Mouse (Mus musculus): ENCODE data around the gene Amigo2. TPM values are rescaled to one million over a fixed set of nuclear protein-coding genes. Genes with fewer than 3 reads are reported as not detected.
A peak's percentile ranks its signal among the peaks of the same experiment; 100 is the strongest.

Amigo2 gene
- 6.5 and 7.6 TPM in 2 replicates for polyA plus RNA-seq (2015; fragmentation: Nextera tagmentation; extraction: Ambion mirVana)

DNA sequence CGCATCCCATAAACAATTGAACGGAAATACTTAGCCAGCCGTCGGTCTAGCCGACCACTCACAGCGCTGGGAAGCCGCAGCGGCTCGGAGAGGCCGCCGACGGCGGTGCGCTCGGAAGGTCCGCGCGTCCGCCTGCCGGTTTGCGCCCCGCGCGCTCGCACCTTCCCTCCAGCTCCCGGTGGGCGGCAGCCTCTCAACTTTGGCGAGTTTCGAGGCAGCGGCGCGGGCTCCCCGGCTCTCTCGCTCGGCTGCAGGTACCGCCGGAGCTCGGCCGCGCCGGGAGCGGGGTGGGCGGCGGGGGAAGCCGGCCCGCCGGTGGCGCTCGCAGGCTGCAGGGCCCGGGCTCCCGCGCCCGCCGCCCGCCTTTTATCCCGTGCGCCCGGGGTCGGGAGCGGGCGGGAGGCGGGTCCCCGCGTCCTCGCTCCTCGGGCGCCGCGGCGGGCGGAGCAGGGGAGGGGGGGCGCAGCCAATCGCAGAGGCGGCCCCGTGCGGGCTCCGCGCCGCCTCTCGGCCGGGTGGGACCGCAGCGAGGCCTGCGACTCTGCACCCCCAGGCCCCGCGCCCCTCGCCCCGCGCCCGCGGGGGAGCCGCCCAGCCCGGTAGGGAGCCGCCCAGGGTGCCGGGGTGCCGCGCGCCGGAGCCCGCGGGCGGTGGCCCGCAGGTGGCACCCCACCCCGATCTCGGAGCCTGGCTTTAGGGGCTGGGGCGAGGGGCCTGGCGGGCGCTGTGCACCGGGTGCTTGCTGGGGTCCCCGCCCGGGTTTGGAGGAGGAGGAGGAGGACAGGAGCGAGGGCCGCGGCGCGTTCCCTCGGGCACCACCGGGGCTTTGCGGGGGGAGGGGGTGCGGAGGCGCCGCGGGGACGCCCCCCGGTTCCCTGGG, at the start of gene Amigo2, which contains the start of gene Pced1b:
TSS of gene Amigo2 (minus strand) at position 377 of the 880 bp plus-strand sequence.
TSS of gene Pced1b (plus strand) at position 197 of the 880 bp plus-strand sequence.
- under 1% methylated on average over 94 of the region's 125 CpGs for WGBS
- Histone ChIP-seq H3K27ac (replicated peaks) (peak within 1 kb of the TSS; percentile 86), H3K36me3 (no peaks in the 10 kb centered on the region), H3K27me3 (replicated peaks) (peaks cover 13% of the 10 kb centered on the region), H3K4me1 (peaks cover 29% of the 10 kb centered on the region), H3K9ac (replicated peaks) (peak within 1 kb of the TSS; percentile 89), H3K9me3 (replicated peaks) (no peaks in the 10 kb centered on the region), H3K4me3 (replicated peaks) (peak within 1 kb of the TSS; percentile 75), H3K4me2 (peak within 1 kb of the TSS; percentile 81)
- peak; percentile 95 for ATAC-seq (ENCODE audit: low FRiP score)

DNA sequence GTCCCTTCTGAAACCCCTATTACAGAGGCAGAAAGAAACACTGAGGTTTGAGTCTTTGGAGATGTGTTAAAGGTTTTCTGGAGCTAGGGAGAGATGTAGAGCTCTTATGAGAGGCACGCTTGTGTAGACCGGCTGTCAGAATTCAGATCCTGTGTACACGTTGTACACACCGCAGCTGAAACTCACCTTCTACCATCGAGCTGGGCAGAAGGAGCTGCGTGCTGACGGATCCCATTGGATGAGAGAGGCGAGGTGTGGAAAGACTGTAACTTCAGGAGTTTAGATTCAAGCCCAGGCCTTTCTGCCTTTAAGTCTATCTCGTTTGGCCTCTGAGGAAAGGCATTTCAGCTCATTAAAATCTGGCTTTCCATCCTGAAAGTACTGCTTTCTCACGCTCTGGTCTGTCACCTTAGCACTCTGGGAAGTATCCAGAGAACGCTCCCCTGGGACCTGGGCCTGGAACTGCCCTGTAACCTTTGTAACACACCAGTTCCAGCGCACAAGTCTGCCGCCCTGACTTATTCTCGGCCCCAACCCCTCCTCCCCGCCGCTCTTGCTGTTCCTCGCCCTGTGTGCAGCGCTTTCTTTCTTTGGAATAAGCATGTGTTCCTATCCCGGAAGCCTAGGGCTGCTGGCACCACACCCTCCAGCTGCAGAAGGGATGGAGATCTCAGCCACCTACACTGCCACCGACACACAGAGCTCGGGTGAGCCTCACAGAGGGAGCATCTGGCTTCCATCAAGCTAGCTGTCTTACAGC, 44.4 kb upstream of the Amigo2 start:
- Histone ChIP-seq H3K36me3 (no peaks in the 10 kb centered on the region), H3K4me2 (no peak overlapping the region), H3K9me3 (replicated peaks) (no peaks in the 10 kb centered on the region), H3K27ac (replicated peaks) (no peak overlapping the region), H3K9ac (replicated peaks) (no peak overlapping the region), H3K4me1 (no peaks in the 10 kb centered on the region), H3K4me3 (replicated peaks) (no peak overlapping the region), H3K27me3 (replicated peaks) (no peaks in the 10 kb centered on the region)
- 85% methylated on average over 21 of the region's 21 CpGs for WGBS
- no peak for ATAC-seq (ENCODE audit: low FRiP score)

DNA sequence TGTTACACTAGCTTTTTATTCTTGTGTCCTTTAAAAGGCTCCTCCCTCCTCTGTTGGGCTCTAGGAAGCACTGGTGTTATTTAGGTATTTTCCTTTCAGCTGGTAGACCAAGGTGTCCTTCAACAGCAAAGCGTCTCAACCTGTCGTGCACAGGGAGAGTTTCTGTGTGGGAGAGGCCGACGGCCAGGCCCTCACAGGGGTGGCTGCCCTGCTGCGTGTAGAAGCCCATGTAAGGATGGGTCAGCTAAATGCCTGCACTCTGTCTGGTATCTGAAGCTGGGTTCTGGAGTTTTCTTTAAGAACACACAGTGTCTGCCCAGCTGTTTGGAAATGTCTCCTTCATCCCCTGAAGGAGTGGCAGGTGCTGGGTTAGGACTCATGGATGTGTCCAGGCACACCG, 43.3 kb upstream of the Amigo2 start:
- Histone ChIP-seq H3K4me2 (no peak overlapping the region), H3K9ac (replicated peaks) (no peak overlapping the region), H3K4me3 (replicated peaks) (no peak overlapping the region), H3K27me3 (replicated peaks) (no peaks in the 10 kb centered on the region), H3K9me3 (replicated peaks) (no peaks in the 10 kb centered on the region), H3K27ac (replicated peaks) (no peak overlapping the region), H3K4me1 (no peaks in the 10 kb centered on the region), H3K36me3 (no peaks in the 10 kb centered on the region)
- ATAC-seq (ENCODE audit: low FRiP score): no peak
- WGBS: 93% methylated on average over 6 of the region's 6 CpGs

DNA sequence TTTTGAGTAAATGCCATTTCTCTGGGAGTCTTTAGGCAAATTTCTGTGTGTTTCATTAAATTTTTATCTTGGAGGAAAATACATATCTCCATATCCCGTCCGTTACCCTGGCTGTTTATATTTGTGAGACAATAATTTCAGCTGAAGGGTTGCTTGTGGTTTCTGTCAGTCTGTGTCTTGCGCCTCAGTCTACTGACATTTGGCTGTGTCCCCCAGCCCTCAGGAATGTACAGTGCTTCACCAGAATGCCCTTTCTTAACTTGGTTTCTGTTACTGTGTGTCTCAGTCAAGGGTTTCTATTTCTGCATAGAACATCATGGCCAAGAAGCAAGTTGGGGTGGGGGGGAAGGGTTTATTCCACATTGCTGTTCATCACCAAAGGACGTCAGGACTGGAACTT, 42.1 kb upstream of the Amigo2 start:
- Histone ChIP-seq H3K4me3 (replicated peaks) (no peak overlapping the region), H3K9ac (replicated peaks) (no peak overlapping the region), H3K9me3 (replicated peaks) (no peaks in the 10 kb centered on the region), H3K4me1 (no peaks in the 10 kb centered on the region), H3K4me2 (no peak overlapping the region), H3K36me3 (no peaks in the 10 kb centered on the region), H3K27ac (replicated peaks) (no peak overlapping the region), H3K27me3 (replicated peaks) (no peaks in the 10 kb centered on the region)
- no peak for ATAC-seq (ENCODE audit: low FRiP score)
- WGBS: 92% methylated on average over 4 of the region's 4 CpGs

DNA sequence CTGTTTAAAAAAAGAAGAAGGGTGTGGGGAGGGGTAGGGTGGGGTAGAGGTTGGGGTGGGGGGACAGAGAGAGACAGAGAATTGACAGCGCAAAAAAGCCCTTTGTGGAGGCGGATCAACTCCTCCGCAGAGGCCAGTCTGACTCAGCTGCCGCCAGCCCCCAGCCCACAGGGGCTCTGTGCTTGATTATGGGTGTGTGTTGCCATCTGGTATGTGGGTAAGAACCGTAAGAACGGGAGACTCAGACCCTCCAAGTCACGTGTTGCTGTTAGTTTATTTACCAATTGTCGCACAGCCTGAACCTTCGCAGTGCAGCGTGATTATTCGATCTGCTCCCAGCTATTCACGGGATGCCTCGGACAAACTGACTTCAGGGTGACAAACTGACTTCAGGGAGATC, 41.6 kb upstream of the Amigo2 start:
- Histone ChIP-seq H3K27me3 (replicated peaks) (no peaks in the 10 kb centered on the region), H3K4me1 (no peaks in the 10 kb centered on the region), H3K4me2 (no peak overlapping the region), H3K27ac (replicated peaks) (no peak overlapping the region), H3K4me3 (replicated peaks) (no peak overlapping the region), H3K36me3 (no peaks in the 10 kb centered on the region), H3K9me3 (replicated peaks) (no peaks in the 10 kb centered on the region), H3K9ac (replicated peaks) (no peak overlapping the region)
- WGBS: 80% methylated on average over 13 of the region's 13 CpGs
- no peak for ATAC-seq (ENCODE audit: low FRiP score)

DNA sequence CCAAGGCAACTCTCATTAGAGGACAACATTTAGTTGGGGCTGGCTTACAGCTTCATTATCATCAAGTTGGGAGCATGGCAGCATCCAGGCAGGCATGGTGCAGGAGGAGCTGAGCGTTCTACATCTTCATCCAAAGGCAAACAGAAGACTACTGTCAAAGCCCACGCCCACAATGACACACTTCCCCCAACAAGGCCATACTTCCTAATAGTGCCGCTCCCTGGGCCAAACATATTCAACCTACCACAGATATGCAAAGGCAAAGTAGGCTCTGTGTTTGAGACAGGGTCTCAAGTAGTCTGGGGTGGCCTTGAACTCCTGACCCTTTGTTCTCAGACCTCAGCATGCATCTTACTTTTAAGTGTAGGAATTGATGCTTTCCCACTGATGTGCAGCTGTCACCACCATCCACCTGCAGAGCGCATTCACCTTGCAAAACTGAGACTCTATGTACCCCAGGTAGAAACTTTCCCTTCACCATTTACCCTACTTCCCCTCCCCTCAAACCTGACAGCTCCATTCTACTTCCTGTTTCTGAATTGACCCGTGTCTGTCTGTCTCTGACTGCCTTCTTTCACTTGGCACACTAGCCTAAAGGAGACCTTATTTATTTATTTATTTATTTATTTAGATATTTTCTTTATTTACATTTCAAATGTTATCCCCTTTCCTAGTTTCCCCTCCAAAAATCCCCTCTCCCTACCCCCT, 40.5 kb upstream of the Amigo2 start:
- Histone ChIP-seq H3K9ac (replicated peaks) (no peak overlapping the region), H3K4me1 (peaks cover under 1% of the 10 kb centered on the region; the same call in 1 of the 2 replicates), H3K27me3 (replicated peaks) (no peaks in the 10 kb centered on the region), H3K36me3 (no peaks in the 10 kb centered on the region), H3K9me3 (replicated peaks) (no peaks in the 10 kb centered on the region), H3K27ac (replicated peaks) (no peak overlapping the region), H3K4me3 (replicated peaks) (no peak overlapping the region), H3K4me2 (no peak overlapping the region)
- WGBS: 91% methylated on average over 5 of the region's 5 CpGs
- no peak for ATAC-seq (ENCODE audit: low FRiP score)

DNA sequence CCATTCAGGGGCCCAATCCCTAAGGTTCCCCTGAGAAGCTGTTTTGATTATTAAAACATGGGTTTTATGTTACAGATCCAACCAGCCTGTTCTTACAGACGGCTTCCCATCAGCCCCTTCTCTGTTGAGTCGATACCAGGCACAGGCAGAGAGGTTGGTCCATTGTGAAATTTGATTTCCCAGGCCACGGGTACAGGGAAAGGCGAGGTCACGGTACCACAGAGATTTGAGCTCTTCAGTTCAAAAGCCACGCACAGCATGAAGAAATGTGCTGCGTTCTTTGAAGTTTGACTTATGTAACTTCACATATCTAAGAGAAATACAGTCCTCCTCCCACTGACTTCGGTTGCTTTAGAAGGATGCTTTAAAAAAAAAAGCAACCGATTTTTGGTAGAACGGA, 39.6 kb upstream of the Amigo2 start:
- WGBS: 87% methylated on average over 10 of the region's 10 CpGs
- no peaks in the 10 kb centered on the region for H3K36me3 ChIP-seq
- H3K4me2 ChIP-seq: no peak overlapping the region

DNA sequence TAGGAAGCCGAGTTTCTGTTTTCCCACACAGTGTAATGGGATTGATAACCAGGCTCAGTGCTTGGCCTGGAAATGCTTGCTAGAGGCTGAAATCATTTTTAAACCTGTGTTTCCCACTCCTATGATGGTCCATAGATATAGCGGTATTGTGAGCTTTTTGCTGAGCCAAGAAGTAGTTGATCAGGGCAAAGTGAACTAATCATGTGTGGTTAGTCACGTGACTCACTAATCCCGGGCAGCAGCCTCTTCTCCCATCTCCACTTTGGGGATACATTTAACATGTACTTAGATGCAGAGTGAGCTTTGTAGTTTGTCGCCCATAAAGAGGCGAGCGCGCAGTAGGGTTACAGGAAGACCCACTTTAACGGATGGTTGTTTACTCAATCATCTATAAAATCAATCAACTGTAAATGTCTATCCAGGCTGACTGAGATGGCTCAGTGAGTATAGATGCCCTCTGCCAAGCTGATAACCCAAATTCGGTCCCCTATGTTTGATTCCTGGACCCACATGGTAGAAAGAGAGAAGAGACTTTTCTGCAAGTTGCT, 38.7 kb upstream of the Amigo2 start:
- H3K9ac ChIP-seq (replicated peaks): no peak overlapping the region
- H3K36me3 ChIP-seq: no peaks in the 10 kb centered on the region
- no peak for ATAC-seq (ENCODE audit: low FRiP score)
- peaks cover 6% of the 10 kb centered on the region for H3K4me1 ChIP-seq
- H3K9me3 ChIP-seq (replicated peaks): no peaks in the 10 kb centered on the region
- H3K27me3 ChIP-seq (replicated peaks): no peaks in the 10 kb centered on the region
- no peak overlapping the region for H3K4me3 ChIP-seq (replicated peaks)
- no peak overlapping the region for H3K27ac ChIP-seq (replicated peaks)
- WGBS: 89% methylated on average over 10 of the region's 10 CpGs
- no peak overlapping the region for H3K4me2 ChIP-seq

More for the DNA sequence above, 39.6 kb upstream of the Amigo2 start:
- Histone ChIP-seq H3K27me3 (replicated peaks) (no peaks in the 10 kb centered on the region), H3K27ac (replicated peaks) (no peak overlapping the region), H3K9me3 (replicated peaks) (no peaks in the 10 kb centered on the region), H3K4me1 (peaks cover 6% of the 10 kb centered on the region), H3K9ac (replicated peaks) (no peak overlapping the region), H3K4me3 (replicated peaks) (no peak overlapping the region)
- ATAC-seq (ENCODE audit: low FRiP score): no peak

DNA sequence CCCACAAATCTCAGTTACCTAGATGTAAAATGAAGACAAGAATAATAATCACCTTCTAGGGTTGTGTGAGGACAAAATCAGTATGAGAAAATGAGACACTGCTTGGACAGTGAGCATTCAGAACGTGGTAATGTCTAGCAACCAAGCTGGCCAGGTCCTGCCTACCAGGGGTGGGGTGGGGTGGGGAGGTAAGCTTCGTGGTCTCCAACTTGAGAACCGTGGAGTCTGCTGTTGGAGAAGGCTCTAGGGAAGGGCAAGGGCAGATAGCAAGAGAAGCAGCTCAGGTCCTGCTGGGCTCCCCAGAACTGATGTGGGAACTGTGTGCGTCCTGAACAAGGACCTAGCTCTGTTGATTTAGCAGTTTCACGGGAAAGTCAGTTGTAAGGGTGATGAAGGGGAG, 37.1 kb upstream of the Amigo2 start:
- Histone ChIP-seq H3K4me2 (no peak overlapping the region), H3K36me3 (no peaks in the 10 kb centered on the region), H3K27ac (replicated peaks) (no peak overlapping the region), H3K9ac (replicated peaks) (no peak overlapping the region), H3K9me3 (replicated peaks) (no peaks in the 10 kb centered on the region), H3K27me3 (replicated peaks) (no peaks in the 10 kb centered on the region), H3K4me1 (peaks cover 6% of the 10 kb centered on the region), H3K4me3 (replicated peaks) (no peak overlapping the region)
- no peak for ATAC-seq (ENCODE audit: low FRiP score)
- WGBS: 76% methylated on average over 5 of the region's 5 CpGs

DNA sequence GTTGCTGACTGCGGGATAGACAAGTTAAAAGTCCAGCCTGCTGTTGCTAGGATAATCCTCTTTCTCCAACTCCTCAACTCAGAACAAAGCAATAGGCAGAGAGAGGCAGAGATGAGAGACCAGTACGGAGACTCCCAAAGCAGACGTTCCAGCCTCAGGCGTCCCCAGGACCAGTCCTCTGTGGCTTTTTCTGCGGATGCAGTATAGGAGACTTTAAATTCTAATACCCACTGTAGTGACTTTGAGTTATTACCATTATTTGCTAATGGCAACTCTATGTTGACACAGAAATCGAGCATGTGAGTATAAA, 35.4 kb upstream of the Amigo2 start:
- no peak overlapping the region for H3K27ac ChIP-seq (replicated peaks)

DNA sequence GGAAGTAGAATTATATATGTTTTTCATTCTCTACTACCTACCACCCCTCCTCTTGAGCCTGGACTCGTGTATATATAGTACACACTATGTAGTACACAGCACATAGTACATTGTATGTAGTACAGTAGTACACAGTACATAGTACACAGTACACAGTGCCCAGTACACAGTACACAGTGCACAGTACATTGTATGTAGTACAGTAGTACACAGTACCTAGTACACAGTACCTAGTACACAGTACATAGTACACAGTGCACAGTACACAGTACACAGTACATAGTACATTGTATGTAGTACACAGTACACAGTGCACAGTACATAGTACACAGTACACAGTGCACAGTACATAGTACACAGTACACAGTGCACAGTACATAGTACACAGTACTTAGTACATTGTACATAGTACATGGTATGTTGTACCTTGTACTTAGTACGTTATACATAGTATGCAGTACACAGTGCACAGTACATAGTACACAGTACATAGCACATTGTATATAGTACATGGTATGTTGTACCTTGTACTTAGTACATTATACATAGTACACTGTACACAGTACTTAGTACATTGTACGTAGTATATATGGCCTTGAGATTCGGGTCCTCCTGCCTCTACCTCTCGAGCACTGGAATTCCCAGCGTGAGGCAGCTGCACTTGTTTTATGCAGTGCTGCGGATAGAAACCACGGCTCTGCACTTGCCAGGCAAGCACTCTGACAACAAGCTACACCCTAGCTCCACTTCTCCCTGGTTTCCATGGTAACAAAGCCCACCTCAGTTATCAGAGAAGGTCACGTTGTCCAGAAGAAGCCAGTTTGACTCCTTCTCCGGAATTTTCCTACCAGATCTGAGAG, 34.9 kb upstream of the Amigo2 start:
- peaks cover 9% of the 10 kb centered on the region for H3K4me1 ChIP-seq
- WGBS: 64% methylated on average over 10 of the region's 10 CpGs
- no peaks in the 10 kb centered on the region for H3K36me3 ChIP-seq
- ATAC-seq (ENCODE audit: low FRiP score): no peak
- no peak overlapping the region for H3K9ac ChIP-seq (replicated peaks)
- no peak overlapping the region for H3K4me3 ChIP-seq (replicated peaks)
- no peaks in the 10 kb centered on the region for H3K27me3 ChIP-seq (replicated peaks)
- H3K4me2 ChIP-seq: no peak overlapping the region
- no peak overlapping the region for H3K27ac ChIP-seq (replicated peaks)
- H3K9me3 ChIP-seq (replicated peaks): no peaks in the 10 kb centered on the region

More for the DNA sequence above, 35.4 kb upstream of the Amigo2 start:
- Histone ChIP-seq H3K27me3 (replicated peaks) (no peaks in the 10 kb centered on the region), H3K4me2 (no peak overlapping the region), H3K9ac (replicated peaks) (no peak overlapping the region), H3K4me1 (peaks cover 6% of the 10 kb centered on the region), H3K9me3 (replicated peaks) (no peaks in the 10 kb centered on the region), H3K36me3 (no peaks in the 10 kb centered on the region), H3K4me3 (replicated peaks) (no peak overlapping the region)
- no peak for ATAC-seq (ENCODE audit: low FRiP score)
- 69% methylated on average over 6 of the region's 6 CpGs for WGBS

All from neural tube, embryonic 15.5 days (tissue).